Mouse (Mus musculus) MEL-GATA-1-ER (cell line): ENCODE data around the gene Tasp1.
"Not testable (repeated sequence)": the region's sequence is repeated elsewhere in the genome, so short reads cannot be mapped to it uniquely, and the experiment has no call there.

Experiments used
- DNase-seq: peaks from one replicate; pipeline ENCODE4 v3.0.0-alpha.2; 2012; ENCODE audit warnings: low read depth; ENCODE audit errors: extremely low read depth

Tasp1 gene

DNA sequence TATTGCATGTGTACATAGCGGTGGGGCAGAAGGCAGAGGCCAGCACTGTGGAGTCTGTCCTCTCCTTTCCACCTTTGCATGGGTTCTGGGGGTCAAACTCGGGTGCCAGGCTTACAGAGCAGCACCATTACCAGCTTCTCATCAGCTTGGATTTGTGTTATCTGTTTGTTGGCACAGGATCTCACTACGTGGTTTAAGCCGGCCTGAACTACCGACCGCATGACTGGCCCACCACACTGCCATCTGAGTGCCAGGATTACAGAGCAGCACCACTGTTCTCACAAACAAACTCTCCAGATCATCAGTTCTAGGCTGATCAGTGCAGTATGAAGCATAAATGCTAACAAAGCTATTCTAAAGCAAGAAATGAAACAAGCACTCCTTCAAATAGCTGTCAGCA, 8.5 kb downstream of the Tasp1 start:
- DNase-seq: no peak

DNA sequence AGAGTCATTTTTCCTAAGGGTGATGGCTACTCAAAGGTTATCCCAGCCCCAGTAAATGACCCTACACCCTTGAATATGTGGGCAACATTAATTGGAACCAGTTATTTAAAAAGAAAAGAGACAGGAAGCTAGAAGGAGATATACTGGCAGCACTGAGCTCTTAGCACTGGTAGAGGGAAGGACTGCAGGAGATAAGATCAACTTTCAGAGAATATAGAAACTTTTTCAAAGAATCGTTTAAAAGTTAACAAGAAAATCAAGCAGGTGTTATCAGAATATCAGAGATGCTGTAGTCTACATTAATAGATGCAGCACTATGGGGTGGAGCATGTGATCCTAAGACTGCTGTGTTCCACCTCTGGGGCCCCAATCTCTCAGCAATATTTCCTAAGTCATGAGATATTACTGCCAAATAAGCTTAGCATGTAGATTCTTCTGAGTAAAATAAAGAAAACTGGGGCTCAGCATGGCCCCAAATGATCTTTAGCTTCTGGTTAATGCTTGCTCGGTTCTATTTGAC, 14.9 kb downstream of the Tasp1 start:
- no peak for DNase-seq

DNA sequence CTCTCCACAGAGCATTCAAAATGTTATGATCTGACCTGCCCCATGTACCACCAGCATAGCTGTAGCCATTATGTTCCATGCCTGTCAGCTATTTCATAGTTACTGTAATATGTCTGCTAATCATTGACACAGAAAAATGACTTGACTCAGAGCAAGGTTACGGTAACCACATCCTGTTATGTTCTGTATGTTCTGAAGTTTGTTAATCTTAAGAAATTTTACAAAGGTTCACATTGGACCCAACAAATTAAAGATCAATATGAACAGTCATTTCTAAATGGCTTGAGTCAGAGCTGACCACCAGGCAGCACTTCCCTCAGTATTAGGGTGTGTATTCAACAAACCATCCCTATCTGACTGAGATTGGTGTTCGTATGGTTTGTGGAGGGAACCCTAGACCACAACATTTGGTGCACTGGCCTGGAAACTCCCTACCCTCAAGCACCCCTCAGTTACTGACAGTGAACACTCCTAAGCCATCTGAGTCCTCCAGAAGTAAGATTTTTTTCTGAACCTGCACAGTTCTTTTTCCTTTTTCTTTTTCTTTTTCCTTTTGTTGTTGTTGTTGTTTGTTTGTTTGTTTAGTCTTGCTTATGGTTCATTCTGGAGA, 24.0 kb downstream of the Tasp1 start:
- DNase-seq: no peak

DNA sequence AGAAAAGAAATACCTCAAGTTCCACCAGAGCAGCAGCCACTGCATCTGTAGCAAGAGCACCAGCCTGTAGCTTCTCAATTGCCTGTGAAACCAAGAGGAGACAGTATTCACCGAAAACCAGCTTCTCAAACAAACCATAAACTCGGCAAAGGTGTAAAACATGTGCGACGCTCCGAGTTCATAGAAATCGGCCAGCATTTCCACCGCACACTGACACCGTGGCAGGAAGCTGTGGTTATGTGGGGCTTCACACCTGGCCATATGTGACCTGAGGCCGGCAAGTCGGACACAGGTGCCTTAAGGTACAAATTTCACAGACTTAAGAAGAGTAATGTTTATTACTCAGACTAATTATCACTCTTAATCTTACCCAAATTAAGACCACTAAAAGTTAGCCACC, 24.5 kb downstream of the Tasp1 start:
- DNase-seq: no peak

DNA sequence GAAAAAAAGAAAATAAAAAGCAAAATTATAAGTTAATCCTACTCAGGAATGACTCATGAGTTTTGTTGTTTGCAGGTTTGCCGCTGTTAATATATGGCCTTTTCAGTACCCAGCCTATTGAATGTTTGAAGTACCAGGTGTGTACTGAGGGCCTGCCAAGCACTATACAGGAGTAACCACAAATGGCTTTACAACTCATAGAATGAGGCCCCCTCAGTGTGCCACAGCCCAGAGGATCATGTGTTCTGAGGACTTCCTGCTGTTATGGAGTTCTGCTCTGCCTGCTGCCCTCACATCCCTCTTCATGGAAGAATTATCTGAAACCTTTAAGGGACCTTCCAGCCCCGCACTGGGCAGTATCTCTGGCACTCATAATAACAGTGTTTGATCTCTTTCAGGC, 29.1 kb downstream of the Tasp1 start:
- DNase-seq: no peak

DNA sequence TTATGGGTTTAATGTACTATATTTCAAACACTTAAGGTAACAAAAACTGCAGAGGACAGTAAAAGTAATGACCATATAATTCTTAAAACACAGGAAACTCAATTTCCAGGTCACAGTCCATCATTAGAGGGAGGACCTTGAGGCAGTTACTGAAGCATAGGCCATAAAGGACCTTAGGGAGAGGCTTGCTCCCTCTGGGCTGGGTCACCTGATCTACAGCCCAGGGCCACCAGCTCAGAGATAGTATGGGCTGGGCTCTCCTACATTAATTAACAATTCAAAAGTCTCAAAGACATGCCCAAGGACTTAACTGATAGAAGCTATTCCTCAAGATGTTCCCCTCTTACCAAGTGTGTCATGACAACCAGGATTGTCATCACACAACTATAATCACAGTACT, 29.8 kb downstream of the Tasp1 start:
- DNase-seq: no peak

DNA sequence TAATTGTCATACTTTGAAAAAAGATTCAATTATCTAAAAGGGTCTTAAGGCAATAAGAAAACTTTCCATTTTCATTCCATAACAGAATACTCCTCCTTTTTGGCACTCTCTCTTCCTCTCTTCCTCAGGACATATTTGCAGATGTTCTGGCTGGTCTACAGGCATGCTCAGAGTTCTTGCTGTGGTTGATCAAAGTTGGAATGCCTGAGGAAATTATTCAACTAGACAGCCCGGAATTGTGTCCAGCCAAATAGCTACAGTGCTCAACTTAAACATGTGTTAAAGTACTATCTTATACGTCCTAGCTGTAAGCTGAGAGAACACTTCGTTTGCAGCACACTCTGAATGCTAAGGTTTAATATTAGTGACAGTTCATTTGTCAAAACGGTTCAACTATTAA, 41.7 kb downstream of the Tasp1 start:
- DNase-seq: no peak

DNA sequence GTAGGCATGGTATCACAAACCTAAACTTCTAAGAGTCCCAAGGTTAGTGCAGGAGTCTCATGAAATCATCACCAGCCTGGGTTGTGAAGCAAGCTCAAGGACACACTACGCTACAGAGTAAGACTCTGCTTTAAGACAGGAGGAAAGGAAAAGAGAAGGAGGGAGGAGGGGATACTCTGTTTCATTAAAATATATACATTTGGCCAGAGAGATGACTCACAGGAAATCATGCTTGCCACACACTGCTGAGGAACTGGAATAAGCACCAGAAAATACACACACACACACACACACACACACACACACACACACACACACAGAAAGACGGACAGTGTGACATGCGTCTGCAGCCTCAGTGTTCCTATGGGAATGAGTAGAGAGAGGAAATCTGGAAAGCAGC, 59.2 kb downstream of the Tasp1 start:
- no peak for DNase-seq

DNA sequence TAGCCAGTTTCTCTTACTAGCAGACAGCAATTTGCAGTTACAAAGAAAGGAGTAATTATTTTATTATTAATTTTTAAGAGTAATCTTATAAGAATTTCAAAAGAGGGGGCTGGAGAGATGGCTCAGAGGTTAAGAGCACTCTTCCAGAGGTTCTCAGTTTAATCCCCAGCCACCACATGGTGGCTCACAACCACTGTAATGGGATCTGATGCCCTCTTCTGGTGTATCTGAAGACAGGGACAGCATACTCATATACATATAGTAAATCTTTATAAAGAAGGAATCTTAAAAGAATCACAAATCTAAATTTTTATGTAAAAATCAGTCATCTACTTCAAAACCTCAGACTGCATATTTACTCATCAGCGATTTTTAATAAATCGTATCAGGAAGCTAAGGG, 68.4 kb downstream of the Tasp1 start:
- DNase-seq: no peak

DNA sequence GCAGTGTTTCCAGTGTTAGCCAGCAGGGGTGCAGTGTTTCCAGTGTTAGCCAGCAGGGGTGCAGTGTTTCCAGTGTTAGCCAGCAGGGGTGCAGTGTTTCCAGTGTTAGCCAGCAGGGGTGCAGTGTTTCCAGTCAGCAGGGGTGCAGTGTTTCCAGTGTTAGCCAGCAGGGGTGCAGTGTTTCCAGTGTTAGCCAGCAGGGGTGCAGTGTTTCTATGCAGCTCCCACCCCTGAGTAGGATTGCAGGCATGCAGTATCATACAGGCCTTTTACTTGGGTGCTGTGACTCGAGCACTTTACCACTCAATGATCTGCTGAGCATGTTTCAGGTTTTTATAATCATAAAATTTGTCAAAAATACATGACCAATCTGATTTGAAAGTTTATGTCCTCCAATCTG, 76.7 kb downstream of the Tasp1 start:
- not testable (repeated sequence) for DNase-seq

DNA sequence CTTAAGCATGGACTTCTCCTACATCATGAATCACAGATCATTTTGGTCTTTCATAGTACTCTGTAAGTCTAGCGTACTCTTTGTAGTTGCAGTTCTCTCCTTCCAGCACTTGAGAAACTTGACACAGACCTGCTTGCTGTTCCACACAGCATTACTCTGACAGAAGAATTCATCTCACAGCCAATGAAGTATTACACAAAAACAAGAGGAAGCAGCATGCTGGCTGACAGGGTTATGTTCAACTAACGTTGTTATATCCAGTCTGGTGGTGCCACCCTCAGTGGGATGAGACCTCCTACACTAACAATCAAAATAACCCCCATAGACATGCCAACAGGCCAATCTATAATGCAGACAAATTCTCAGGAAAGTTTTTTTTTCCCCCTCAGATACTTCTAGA, 99.2 kb downstream of the Tasp1 start:
- no peak for DNase-seq

DNA sequence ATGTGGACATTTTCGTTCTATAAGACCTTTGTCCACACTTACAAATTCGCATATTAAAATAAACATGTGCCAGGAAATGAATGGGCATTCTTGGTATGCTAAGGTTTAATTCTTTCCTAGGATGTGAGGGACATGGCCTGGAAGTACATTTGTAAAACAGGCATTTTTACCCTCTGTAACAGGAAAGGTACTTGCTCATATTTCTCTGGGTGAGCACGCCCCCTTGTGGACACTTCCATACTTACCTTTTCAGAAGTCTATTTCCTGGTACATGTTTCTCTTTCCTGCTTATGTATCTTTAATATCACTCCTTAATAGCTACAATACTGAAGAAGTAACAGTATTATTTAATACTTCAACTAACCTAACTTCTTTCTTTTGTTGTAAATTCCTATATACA, 100.3 kb downstream of the Tasp1 start:
- DNase-seq: peak; percentile 30

DNA sequence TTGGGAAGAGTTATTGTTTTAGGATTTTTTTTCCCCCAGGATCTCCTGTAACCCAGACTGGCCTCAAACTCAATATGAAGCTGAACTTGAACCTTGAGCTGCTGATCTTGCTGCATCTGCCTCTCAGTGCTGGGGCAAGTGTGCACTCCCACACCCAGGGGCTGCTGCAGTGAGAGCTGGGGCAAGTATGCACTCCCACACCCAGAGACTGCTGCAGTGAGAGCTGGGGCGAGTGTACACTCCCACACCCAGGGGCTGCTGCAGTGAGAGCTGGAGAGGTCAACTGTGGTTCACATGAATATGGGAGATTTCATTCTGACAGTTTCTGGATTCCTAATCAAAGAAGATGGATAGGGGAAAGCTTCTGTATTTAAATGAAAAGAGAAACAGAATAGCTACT, 117.8 kb downstream of the Tasp1 start:
- DNase-seq: no peak

DNA sequence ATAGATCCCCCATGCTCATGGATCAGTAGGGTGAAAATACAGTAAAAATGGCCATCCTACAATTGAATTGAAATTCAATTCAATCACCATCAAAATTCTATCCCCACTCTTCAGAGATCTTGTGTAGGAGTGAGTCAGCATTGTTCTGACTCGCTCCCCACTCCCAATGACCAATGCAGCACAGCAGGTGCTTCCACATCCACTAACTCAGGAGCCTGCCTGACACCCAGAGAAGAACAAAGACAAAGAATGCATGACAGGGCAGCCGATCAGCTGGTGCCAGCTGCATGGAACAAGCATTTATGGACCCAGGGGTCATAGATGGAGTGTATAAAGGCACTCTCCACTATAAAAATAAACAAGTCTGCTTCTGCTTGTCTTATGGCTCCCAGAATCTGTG, 129.0 kb downstream of the Tasp1 start:
- DNase-seq: no peak

DNA sequence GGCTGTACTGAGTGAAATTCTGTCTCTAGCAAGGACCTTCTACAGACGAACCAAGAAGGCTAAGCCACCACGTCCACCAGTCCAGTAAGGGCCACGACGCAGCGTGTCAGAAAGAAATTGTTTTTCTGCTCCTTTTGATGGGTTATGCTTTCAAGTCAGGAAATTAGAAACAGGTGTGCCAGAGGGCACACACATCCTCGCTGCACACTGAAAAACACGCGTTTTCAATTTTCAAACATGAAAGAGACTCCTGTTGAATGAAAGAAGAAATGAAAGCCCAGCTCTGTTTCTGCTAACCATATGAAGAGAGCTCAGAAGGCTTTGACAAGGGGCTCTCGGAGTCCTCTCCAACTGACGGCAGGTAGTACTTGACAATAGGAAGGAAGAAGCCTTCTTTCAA, 132.0 kb downstream of the Tasp1 start:
- DNase-seq: no peak

DNA sequence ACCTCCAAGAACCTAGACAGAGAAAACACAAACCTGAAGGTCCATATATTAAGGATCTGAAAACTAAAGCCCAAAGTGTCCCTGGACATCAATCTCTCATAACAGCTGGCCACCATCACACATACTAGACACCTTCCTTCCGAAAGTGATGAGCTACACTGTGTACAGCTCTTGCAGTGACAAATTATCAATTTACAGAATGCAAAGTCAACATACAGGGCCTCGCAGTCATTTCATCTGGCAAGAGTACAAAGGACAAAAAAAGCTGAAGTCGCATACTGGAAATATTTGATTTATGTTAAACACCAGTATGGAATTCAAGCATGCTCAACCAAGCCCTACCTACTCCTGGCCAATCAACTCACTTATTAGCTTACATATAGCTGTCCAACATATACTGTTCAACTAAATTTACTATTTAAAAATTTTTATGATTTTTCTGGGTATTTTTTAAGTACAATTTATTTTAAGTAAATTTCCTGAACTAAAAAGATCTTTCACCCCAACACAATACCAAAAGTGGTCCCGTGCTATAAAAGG, 132.5 kb downstream of the Tasp1 start:
- no peak for DNase-seq

DNA sequence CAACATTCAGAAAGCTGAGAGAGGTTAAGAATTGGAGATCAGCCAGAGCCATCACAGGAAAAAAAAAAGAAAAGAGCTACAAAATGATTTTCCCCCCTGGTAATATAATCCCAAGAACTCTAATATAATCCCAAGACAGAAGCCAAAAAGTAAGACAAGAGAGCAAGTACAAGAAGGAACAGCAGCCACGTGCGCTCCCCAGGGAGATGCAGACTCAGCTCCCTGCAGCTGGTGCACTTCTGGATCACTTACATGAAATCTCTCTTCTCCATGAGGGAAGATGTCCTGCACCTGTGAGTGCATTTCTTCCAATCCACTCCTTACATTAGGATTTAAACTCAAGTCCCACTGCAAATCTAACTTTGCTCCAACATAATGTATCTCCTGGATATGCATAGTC, 134.4 kb downstream of the Tasp1 start:
- no peak for DNase-seq

DNA sequence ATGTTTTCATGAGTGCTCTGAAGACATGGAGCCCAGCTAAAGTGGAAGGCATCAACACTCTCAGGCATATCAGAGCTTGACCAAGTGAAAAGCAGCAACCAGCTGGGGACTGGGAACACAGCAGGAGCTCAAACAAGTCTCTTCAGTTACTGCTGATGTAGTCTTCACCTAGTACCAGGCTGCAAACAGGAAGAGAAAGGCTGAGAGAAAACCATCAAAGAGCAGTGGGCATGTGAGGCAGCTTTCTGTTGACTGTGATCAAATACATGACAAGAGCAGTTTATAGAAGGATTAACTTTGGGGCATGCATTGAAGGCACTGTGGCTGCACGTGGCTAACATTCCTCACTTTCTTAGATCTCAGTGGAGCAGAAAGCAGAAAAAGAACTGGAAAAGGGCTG, 141.7 kb downstream of the Tasp1 start:
- no peak for DNase-seq

DNA sequence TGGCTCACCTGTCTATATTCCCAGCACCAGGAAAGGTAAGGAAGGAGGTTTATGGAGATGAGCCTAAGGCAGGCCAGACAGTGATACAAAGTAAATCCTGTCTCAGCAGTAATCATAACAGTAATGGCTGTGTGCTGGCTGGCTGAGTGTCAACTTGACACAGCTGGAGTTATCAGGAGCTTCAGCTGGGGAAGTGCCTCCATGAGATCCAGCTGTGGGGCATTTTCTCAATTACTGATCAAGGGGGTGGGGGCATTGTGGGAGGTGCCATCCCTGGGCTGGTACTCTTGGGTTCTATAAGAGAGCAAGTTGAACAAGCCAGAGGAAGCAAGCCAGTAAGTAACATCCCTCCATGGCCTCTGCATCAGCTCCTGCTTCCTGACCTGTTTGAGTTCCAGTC, 145.2 kb downstream of the Tasp1 start:
- not testable (repeated sequence) for DNase-seq

DNA sequence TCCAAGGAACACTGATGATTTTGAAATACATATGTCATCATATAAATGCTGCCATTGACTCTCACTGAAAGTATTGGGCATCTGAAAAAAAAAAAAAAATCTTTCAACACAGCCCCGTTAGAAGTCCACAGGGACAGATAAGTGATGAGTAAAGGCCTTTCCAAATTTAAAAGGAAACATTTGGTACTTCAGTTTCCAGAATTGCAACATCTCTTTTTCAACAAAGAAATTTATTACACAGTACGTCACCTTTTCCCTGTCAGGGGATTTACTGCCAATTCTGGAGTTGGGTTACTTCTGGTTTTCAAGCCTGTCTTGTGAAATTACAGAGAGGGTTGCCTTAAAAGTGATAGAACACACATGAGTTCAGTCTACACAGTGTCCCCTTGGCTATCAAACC, 146.8 kb downstream of the Tasp1 start:
- no peak for DNase-seq

DNA sequence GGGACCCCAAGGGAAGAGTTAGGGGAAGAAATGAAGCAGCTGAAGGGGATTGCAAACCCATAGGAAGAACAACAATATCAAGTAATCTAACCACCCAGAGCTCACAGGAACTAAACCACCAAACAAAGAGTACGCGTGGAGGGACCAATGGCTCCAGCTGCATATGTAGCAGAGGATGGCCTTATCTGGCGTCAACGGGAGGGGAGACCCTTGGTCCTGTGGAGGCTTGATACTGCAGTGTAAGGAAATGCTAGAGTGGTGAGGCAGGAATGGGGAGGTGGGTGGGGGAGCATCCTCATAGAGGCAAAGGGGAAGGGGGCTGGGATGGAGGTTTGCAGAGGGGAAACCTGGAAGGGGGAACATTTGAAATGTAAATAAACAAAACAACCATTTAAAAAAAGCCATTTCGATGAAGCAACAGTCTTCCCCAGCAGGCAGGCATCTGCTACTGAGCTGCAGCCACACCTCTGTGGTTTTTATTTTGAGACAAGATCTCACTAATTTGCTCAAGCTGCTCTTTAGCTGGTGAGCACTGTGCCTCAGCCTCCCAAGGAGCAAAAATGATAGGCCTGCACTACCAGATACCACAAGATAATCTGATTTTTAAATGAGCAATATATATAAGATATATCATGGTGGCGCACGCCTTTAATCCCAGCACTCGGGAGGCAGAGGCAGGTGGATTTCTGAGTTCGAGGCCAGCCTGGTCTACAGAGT, 160.0 kb downstream of the Tasp1 start:
- DNase-seq: no peak

DNA sequence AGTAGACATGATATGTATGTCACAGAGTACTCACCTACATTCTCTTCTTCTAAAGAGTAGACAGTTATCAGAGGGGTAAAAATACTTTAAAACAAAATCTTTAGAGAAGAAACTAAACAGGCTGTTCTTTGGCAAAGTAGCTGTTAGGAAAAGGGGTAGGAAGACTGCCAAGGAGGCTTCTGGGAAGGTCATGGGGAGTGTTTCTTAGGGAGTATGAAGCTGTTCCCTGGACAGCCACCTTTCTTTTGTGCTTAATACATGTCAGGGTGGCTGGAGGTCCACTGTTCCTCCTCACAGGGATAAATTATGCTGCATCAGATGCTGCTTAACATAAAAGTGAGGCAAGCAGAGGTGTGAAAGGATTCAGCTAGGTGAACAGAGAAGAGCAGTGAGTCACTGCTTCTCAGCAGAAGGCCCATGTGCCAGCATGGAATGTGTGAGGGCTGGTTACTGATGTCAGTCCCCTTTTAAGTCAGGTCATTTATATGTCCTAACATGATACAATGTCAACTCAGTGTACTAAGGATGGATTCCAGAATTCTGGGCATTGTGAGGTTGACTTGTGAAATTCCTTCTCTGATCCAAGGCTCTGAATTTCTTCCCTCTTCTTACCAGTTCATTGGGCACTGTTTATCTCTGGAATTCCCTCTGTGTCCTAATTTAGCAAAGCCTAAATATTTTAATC, 175.1 kb downstream of the Tasp1 start:
- DNase-seq: no peak
